In genomic region chr15:91864130-91864529, GRCm38 (mm10) we compare ENCODE assay signal across 14 mouse cellular contexts. TPM values are rescaled to one million over a fixed set of nuclear protein-coding genes. Genes with fewer than 3 reads are reported as not detected.
"Had no signal": no experiment of that assay in that cellular context is flagged by ENCODE, and none has a peak within 500 bp of the region (broad histone marks: within the 10 kb centered on the region; RNA-seq: fewer than 3 reads in every experiment).

No protein-coding gene starts in this region.

RNA-seq across cellular contexts. Expression of gene Smgc, which starts 26.1 kb away (rescaled TPM):
- polyA plus RNA-seq: kidney, embryonic 15.5 days; limb, embryonic 11.5 days; limb, embryonic 14.5 days; liver, adult 2 months; liver, embryonic 13.5 days; liver, embryonic 16.5 days; lung, adult 2 months; lung, postnatal 0 days; macrophage; midbrain, embryonic 12.5 days; midbrain, embryonic 16.5 days; myocyte; neural tube, embryonic 13.5 days; stomach, embryonic 15.5 days had no signal
